Mouse (Mus musculus) MEL (cell line): Measurements from ENCODE around the gene Clec16a. TPM values are rescaled to one million over a fixed set of nuclear protein-coding genes. Genes with fewer than 3 reads are reported as not detected.

Experiments used
- DNase-seq: peaks from one replicate; pipeline ENCODE4 v3.0.0; 2011; ENCODE audit warnings: low read depth, low spot score
- H3K27ac ChIP-seq: 2 replicates; pipeline ENCODE4 v1.5.1; 2012; ENCODE audit warnings: low read depth, mild to moderate bottlenecking, control low read depth, low read length, moderate library complexity; ENCODE audit not compliant: control insufficient read depth
- H3K27me3 ChIP-seq, 2 experiments: fragments of 150-350 bp in 1 of 2; sonication (generic) in 1 of 2; 2 replicates each; pipeline ENCODE4 v1.6.1; 2012; ENCODE audit warnings: low read length in 2 of 2, mild to moderate bottlenecking in 2 of 2, improper control_type of control experiment in 1 of 2, moderate library complexity in 1 of 2; ENCODE audit not compliant: insufficient read depth in 2 of 2, control insufficient read depth in 1 of 2
- H3K36me3 ChIP-seq, 2 experiments: 2 replicates each; pipeline ENCODE4 v1.6.1; 2012 to 2014; ENCODE audit warnings: low read length in 2 of 2, improper control_type of control experiment in 1 of 2, inconsistent platforms in 1 of 2, mild to moderate bottlenecking in 1 of 2; ENCODE audit not compliant: insufficient read depth in 2 of 2, control insufficient read depth in 1 of 2
- H3K4me1 ChIP-seq, 2 experiments: fragments of 150-350 bp in 1 of 2; sonication (generic) in 1 of 2; 2 replicates each; pipeline ENCODE4 v1.6.1; 2012; ENCODE audit warnings: low read length in 2 of 2, improper control_type of control experiment in 1 of 2, mild to moderate bottlenecking in 1 of 2; ENCODE audit not compliant: insufficient read depth in 2 of 2, control insufficient read depth in 1 of 2
- H3K4me3 ChIP-seq, 2 experiments: fragments of 150-350 bp in 1 of 2; sonication (generic) in 1 of 2; 2 replicates each; pipeline ENCODE4 v1.5.1; 2012; ENCODE audit warnings: low read depth in 2 of 2, low read length in 2 of 2, mild to moderate bottlenecking in 2 of 2, moderate library complexity in 2 of 2, control low read depth in 1 of 2, improper control_type of control experiment in 1 of 2; ENCODE audit not compliant: control insufficient read depth in 1 of 2, insufficient read depth in 1 of 2
- H3K79me2 ChIP-seq: 2 replicates; pipeline ENCODE4 v1.6.1; 2012; ENCODE audit warnings: mild to moderate bottlenecking, low read length, moderate library complexity; ENCODE audit not compliant: control insufficient read depth, poor library complexity, insufficient read depth
- H3K9ac ChIP-seq: 2 replicates; pipeline ENCODE4 v1.6.1; 2012; ENCODE audit warnings: low read depth, mild to moderate bottlenecking, control low read depth, low read length, moderate library complexity; ENCODE audit not compliant: control insufficient read depth, poor library complexity, severe bottlenecking
- H3K9me3 ChIP-seq: fragments of 150-350 bp; sonication (generic); replicated peaks from 2 replicates; pipeline ENCODE4 v1.6.1; 2012; ENCODE audit warnings: mild to moderate bottlenecking, low read length, improper control_type of control experiment, moderate library complexity; ENCODE audit not compliant: insufficient read depth
- BHLHE40 ChIP-seq: IDR thresholded peaks from 2 replicates; pipeline ENCODE4 v1.6.1; 2012; ENCODE audit warnings: low read depth, mild to moderate bottlenecking, inconsistent platforms, low read length, improper control_type of control experiment, borderline replicate concordance
- CTCF ChIP-seq, 3 experiments: IDR thresholded peaks in 2 of 3; conservative IDR thresholded peaks in 1 of 3; 2 replicates each; pipeline ENCODE4 v1.5.1; 2011 to 2012; ENCODE audit warnings: low read length in 3 of 3, low read depth in 2 of 3, mild to moderate bottlenecking in 2 of 3, improper control_type of control experiment in 1 of 3, inconsistent platforms in 1 of 3, mixed read lengths in 1 of 3, moderate library complexity in 1 of 3; ENCODE audit not compliant: control insufficient read depth in 1 of 3, insufficient read depth in 1 of 3, poor library complexity in 1 of 3, severe bottlenecking in 1 of 3
- E2F4 ChIP-seq: IDR thresholded peaks from 2 replicates; pipeline ENCODE4 v1.6.1; 2011; ENCODE audit warnings: low read depth, low read length, improper control_type of control experiment, borderline replicate concordance
- ELF1 ChIP-seq: IDR thresholded peaks from 2 replicates; pipeline ENCODE4 v1.6.1; 2014; ENCODE audit warnings: low read depth, mild to moderate bottlenecking, inconsistent platforms, low read length, improper control_type of control experiment, moderate library complexity
- EP300 ChIP-seq, 2 experiments: IDR thresholded peaks; 2 replicates each; pipeline ENCODE4 v1.6.1; 2011; ENCODE audit warnings: improper control_type of control experiment in 2 of 2, low read length in 2 of 2, low read depth in 1 of 2, mild to moderate bottlenecking in 1 of 2
- GABPA ChIP-seq: IDR thresholded peaks from 2 replicates; pipeline ENCODE4 v1.6.1; 2012; ENCODE audit warnings: low read depth, mild to moderate bottlenecking, inconsistent platforms, low read length, improper control_type of control experiment, moderate library complexity
- KAT2A ChIP-seq: conservative IDR thresholded peaks from 2 replicates; pipeline ENCODE4 v1.6.1; 2012; ENCODE audit warnings: low read depth, low read length, improper control_type of control experiment, inconsistent platforms
- MAFK ChIP-seq: IDR thresholded peaks from 2 replicates; pipeline ENCODE4 v1.6.1; 2011; ENCODE audit warnings: low read depth, mild to moderate bottlenecking, low read length, improper control_type of control experiment, borderline replicate concordance
- MEF2A ChIP-seq: IDR thresholded peaks from 2 replicates; pipeline ENCODE4 v1.6.1; 2014; ENCODE audit warnings: low read depth, mild to moderate bottlenecking, inconsistent platforms, low read length, improper control_type of control experiment; ENCODE audit not compliant: poor library complexity, insufficient replicate concordance, severe bottlenecking; ENCODE audit errors: extremely low read depth
- MXI1 ChIP-seq: IDR thresholded peaks from 2 replicates; pipeline ENCODE4 v1.6.1; 2011; ENCODE audit warnings: mild to moderate bottlenecking, low read depth, low read length, improper control_type of control experiment
- NRF1 ChIP-seq: IDR thresholded peaks from 2 replicates; pipeline ENCODE4 v1.6.1; 2014; ENCODE audit warnings: low read depth, mild to moderate bottlenecking, inconsistent platforms, low read length, improper control_type of control experiment, moderate library complexity; ENCODE audit not compliant: poor library complexity, insufficient read depth, severe bottlenecking
- POLR2A ChIP-seq, 2 experiments: IDR thresholded peaks; 2 replicates each; pipeline ENCODE4 v1.6.1; 2011 to 2012; ENCODE audit warnings: low read length in 2 of 2, mild to moderate bottlenecking in 2 of 2, control low read depth in 1 of 2, improper control_type of control experiment in 1 of 2, low read depth in 1 of 2, moderate library complexity in 1 of 2; ENCODE audit not compliant: control insufficient read depth in 1 of 2, insufficient read depth in 1 of 2, poor library complexity in 1 of 2
- POLR2AphosphoS5 ChIP-seq: IDR thresholded peaks from 2 replicates; pipeline ENCODE4 v1.6.1; 2012; ENCODE audit warnings: low read depth, borderline replicate concordance, mild to moderate bottlenecking, inconsistent platforms, low read length, moderate library complexity, mixed read lengths
- TCF12 ChIP-seq: IDR thresholded peaks from 2 replicates; pipeline ENCODE4 v1.6.1; 2014; ENCODE audit warnings: low read depth, mild to moderate bottlenecking, inconsistent platforms, low read length, improper control_type of control experiment, moderate library complexity
- polyA plus RNA-seq, 2 experiments: library from polyadenylated mRNA; stranded (reverse) in 1 of 2; unstranded in 1 of 2; fragments of >175 nt in 1 of 2; fragments of >200 nt in 1 of 2; gene quantifications; 2 replicates each; pipeline versions ENCODE4 v1.2.1 to v1.2.4; 2012; ENCODE audit warnings: low replicate concordance in 2 of 2, low read depth in 1 of 2; ENCODE audit not compliant: insufficient read length in 2 of 2, insufficient read depth in 1 of 2, missing spikeins in 1 of 2
- total RNA-seq: library from RNA; depleted of rRNA; stranded (reverse); fragments of 300-350 nt; gene quantifications from 2 replicates; pipeline ENCODE4 v1.2.3, GENCODE M21; 2012

Gene Clec16a
- total and polyA plus RNA-seq, 3 experiments, result 10.4 to 49.3 (median 22.1) TPM

- peaks cover 3 to 12% of the 10 kb centered on the region in 2 experiments; a peak in 3 of 4 replicates for H3K4me1 ChIP-seq
- TF ChIP-seq ELF1 (no peak), POLR2A (IDR thresholded peaks at IDR 0.05; ENCODE audit: control insufficient read depth in 1 of 2, insufficient read depth in 1 of 2, low read depth in 1 of 2, low read length in 2 of 2, poor library complexity in 1 of 2) (no peak), MXI1 (no peak), POLR2AphosphoS5 (no peak), MEF2A (no peak), CTCF (IDR thresholded peaks at IDR 0.05 in 2 of 3, conservative IDR thresholded peaks at IDR 0.05 in 1 of 3; ENCODE audit: control insufficient read depth in 1 of 3, insufficient read depth in 1 of 3, low read depth in 2 of 3, low read length in 3 of 3, poor library complexity in 1 of 3, severe bottlenecking in 1 of 3) (no peak), NRF1 (no peak), GABPA (no peak), TCF12 (no peak)
- peaks cover 0 to 10% of the 10 kb centered on the region in 2 experiments; a peak in 1 of 4 replicates for H3K36me3 ChIP-seq
- no peaks in the 10 kb centered on the region for H3K9me3 ChIP-seq
- no peak for DNase-seq
- H3K79me2 ChIP-seq, result peaks cover 14% of the 10 kb centered on the region
- no peak overlapping the region for H3K9ac ChIP-seq
- no peaks in the 10 kb centered on the region for H3K27me3 ChIP-seq
- H3K27ac ChIP-seq, result no peak overlapping the region
- H3K4me3 ChIP-seq, result no peak overlapping the region
Measured at GRCm38 (mm10) chr16:10546865-10547264, 1.7 kb downstream of the Clec16a start.

- no peak overlapping the region for H3K4me3 ChIP-seq
- peaks cover 8% of the 10 kb centered on the region for H3K79me2 ChIP-seq
- no peak overlapping the region for H3K9ac ChIP-seq
- H3K27ac ChIP-seq, result no peak overlapping the region
- peaks cover 0 to 16% of the 10 kb centered on the region in 2 experiments; a peak in 2 of 4 replicates for H3K36me3 ChIP-seq
- H3K9me3 ChIP-seq, result no peaks in the 10 kb centered on the region
- DNase-seq, result no peak
- H3K4me1 ChIP-seq, result peaks cover 5 to 15% of the 10 kb centered on the region in 2 experiments; a peak in 3 of 4 replicates
- TF ChIP-seq KAT2A, result no peak
- no peak for TF ChIP-seq EP300 (IDR thresholded peaks at IDR 0.05; ENCODE audit: low read depth in 1 of 2, low read length in 2 of 2)
- TF ChIP-seq E2F4, result no peak
- no peak for TF ChIP-seq BHLHE40
- TF ChIP-seq POLR2AphosphoS5, result no peak
- TF ChIP-seq MAFK, result no peak
- TF ChIP-seq, all 39 proteins: peak for 0
- H3K27me3 ChIP-seq, result no peaks in the 10 kb centered on the region
Measured at GRCm38 (mm10) chr16:10548938-10549337, 3.8 kb downstream of the Clec16a start.
